Mouse (Mus musculus) megakaryocyte-erythroid progenitor cell, adult 5-6 weeks (primary cell): ENCODE results near the gene Btbd16. TPM values are rescaled to one million over a fixed set of nuclear protein-coding genes. Genes with fewer than 3 reads are reported as not detected.

Source experiments
- ATAC-seq: replicated peaks from 2 replicates; pipeline ENCODE4 v1.8.0; 2016; ENCODE audit warnings: mild to moderate bottlenecking, inconsistent platforms; ENCODE audit not compliant: severe bottlenecking, poor library complexity, low FRiP score, low TSS enrichment
- total RNA-seq, 2 experiments: library from RNA; stranded (forward) in 1 of 2; stranded (reverse) in 1 of 2; fragments of 200-1000, 215-1000 nt in 1 of 2; fragments of >200 nt in 1 of 2; fragmentation: Nextera tagmentation in 1 of 2; gene quantifications; 2 replicates each; pipeline ENCODE4 v1.2.3; 2014 to 2017

Gene Btbd16
- total RNA-seq, 2 experiments from 2014 or later, result 0.52 to 2.7 TPM

DNA sequence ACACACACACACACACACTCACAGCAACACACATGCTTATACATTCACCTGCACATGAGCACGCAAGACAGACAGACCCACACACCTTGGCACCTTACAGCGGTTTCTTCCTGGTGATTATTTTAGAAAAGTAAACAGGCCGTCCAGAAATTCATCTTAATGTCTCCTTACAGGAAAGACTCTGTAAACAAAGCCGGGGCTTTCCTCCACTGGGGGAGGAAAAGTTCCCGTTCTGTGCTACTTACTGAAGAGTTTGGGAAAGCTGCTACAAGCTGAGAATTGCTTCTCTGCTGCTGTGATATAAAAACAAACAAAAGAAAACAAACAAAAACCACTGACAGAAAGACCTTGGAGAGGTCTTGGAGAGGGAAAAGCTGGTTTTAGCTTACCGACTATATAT is 34.8 kb downstream of the Btbd16 start:
- no peak for ATAC-seq

DNA sequence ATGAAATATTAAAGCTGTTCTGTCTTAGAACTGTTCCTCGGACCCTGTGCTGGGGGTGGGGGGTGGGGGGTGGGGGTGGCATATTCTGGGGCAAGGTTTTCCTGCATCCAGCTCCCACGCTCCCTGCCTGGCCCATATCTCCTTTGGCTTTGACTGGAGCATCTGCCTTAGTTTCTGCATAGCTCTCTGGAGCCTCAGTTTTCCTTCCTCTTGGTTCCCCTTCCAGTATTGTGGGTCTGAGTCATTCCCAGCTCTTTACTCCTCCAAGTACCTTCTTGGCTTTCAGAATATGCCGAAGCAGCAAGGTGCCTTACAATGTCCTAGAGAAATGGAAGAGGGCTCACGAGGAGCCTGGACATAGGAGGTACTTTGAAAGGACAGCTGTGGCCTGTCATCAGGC is 36.4 kb downstream of the Btbd16 start:
- no peak for ATAC-seq

DNA sequence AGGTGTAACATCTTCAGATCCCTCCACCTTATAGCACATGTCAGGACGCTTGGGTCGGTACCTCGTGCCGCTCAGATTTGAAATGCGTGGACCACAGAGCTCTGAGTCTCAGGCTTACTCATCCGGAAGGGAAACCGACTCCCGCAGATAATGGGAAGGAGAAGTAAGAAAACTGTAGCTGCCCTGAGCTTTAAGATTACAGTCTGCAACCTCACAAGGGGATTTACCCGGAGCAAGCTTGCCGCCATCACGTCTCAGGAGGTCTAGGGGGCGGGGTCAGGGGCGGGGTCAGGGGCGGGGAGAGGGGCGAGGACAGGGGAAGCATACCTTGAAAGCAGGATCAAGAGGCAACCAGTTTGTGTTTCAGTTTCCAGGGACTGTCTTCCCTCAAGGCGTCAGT is 38.5 kb downstream of the Btbd16 start:
- no peak for ATAC-seq

DNA sequence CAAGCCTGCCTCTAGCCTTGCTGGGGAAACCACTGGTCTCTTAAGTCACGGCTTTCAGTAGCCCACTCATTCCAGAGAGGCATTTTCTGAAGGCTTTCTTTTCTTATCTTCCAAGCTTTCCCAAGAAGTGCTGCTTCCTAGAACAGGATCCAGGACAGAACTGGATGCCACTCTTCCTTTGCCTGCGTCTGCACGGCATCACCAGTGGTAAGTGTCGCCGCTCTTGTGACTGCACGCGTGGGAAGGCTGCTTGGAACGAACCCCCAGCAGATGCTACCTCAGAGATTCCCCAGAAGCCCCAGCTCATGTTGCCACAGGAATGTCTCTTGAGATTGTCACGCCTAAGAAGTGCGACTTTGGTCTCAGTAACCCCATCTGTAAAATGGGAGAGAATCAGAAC is 41.7 kb downstream of the Btbd16 start:
- no peak for ATAC-seq

DNA sequence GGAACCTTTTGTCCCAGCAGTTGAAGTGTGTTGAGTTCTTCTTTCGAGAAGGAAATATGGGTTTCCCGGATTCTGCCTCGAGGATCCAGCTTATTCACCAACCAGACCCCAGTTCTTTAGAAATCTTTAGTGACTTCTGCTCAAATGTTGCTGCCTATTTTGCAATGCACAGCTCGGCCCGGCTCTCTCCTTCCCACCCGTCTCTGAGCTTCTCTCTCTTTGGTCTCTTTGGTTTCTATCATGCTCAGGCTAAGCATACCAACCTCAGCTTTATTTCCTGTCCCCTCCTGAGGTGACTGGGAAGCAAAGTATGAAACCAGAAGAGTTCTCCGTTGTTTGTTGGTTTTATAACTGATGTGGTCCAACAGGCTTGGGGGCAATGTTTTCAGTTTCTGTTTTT is 42.4 kb downstream of the Btbd16 start:
- ATAC-seq, result no peak

DNA sequence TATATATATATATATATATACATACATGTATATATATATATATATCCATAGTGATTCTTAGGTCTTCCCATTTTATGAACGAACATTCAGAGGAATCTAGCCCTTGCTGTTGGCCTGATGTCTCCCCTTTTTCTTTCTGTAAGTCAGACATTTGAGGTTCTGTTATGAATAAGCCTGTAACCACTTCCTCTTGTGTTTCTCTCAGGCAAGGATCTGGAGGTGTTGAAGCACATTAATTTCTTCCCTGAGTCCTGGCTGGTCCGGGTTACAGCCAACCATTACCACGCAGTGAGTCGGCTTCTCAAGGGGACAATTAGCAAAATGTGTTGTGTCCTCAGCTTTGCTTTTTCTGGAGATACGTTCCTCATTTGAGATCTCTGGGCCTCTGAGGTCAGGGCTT is 44.9 kb downstream of the Btbd16 start:
- ATAC-seq, result no peak

DNA sequence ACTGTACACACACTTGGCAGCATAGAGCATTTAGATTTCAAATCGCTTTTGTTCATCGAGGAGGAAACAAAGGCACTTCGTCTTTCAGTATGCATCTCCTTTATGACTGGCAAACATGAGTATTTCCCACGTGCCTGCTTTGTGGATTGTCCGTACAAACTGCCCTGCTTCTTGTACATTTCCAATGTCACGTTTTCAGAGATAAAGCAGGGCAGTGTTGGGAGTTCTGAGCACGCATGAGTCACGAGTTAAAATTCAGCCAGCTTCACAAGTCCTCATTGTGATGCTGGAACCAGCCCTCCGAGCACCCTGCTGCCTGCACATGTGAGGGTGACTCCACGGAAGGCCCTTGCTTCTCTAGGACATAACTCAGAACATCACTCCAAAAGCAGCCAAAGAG is 45.8 kb downstream of the Btbd16 start:
- ATAC-seq, result no peak

DNA sequence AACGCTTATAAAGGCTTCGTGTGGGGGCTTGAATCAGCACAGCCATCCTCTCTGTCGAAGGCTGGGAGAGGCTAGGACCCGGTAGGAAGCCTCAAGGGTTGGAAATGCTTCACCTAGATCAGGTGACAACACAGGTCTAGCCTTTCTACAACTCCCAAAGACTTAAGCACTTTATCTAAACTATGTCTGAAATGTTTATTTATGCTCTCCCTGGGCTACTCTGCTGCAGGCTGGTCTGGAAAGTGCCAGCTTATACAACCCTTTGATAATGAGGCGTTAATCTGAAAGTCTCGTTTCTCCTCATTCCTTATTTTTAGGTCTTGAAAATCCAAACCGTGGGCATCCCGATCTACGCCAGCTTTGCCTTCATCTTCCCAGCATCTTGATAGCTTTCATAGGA is 50.1 kb downstream of the Btbd16 start:
- no peak for ATAC-seq

DNA sequence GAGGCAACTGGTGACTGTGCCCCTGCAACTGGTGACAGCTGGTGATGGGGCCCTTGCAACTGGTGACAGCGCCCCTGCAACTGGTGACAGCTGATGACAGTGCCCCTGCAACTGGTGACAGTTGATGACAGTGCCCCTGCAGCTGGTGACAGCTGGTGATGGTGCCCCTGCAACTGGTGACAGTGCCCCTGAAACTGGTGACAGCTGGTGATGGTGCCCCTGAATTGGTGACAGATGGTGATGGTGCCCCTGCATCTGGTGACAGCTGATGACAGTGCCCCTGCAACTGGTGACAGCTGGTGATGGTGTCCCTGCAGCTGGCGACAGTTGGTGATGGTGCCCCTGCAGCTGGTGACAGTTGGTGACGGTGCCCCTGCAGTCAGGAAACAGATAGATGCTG is 52.5 kb downstream of the Btbd16 start:
- ATAC-seq, result no peak

DNA sequence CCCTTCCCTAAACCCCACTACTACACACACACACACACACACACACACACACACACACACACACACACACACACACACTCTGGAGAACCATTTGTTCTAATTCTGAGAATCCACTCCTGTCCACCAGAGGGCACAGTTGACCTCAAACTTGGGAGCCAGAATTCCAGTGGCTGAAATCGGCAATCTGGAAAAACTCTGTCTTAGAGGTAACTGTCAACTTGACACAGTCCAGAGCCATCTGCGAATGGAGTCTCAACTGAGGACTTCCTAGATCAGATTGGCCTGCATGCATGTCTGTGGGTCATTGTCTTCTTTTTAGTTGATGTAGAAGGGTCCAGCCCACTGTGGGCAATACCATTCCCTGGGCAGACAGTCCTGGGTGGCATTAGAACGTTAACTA is 53.6 kb downstream of the Btbd16 start:
- ATAC-seq, result no peak

DNA sequence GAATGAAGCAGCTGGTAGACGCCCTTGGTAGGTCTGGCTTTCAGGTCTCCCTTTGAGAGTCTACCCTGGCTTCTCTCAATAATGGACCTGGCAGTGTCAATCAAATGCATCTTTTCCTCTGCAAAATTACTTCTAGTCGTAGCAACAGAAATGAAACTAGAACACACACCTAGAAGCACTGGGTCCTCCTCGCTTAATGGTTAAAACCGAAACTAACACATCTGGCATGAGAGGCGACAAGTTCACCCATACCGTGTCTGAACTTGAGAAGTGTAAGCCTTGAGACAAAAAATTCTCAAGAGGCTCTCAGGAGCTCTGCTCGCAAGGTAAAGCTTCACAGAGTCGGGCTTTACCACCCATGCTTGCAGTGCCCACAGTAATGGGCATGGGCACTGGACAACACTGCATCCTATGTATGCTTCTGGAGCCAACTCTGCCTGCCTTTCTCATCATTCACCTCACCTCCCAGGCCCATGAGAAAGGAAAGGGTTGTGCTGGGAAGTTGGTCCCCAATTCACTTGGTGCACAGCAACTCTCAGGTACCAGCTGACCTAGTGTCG is 54.1 kb downstream of the Btbd16 start:
- no peak for ATAC-seq

DNA sequence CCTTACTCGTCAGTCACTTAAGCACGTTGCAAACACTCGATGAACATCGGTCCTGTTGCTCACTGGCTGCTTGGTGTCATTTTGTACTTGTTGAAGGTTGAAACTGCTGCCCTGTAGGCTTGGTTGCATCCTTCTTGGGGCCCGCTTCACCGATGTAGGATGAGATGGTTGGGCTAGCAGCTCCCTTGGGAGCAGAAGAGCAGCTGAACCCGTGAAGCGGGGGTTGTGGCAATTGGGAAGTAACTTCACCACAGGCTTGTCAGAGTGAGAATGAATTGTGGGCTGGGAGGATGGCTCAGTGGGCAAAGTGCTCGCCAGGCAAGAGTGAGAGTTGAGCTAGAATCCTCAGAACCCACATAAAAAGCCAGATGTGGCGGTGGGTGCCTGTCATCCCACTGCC is 54.6 kb downstream of the Btbd16 start:
- no peak for ATAC-seq

DNA sequence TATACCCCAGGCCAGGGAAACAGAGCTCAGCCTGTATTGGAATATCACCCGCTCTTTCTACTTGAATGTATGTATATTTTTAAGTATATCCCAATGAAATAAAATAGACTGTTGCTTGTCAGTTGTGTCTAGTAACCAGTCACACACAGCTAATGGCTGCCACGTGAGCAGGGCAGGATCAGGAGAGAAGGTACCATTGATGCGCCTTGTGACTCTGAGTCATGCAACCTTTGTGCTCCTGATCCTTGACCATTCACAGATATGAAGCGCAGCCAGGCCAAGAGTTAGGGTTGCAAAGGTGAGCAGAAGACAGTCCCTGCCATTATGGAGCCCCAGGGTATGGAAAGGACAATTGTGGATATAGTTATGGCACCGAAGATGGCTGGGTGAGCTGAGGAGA is 57.7 kb downstream of the Btbd16 start:
- ATAC-seq, result no peak

DNA sequence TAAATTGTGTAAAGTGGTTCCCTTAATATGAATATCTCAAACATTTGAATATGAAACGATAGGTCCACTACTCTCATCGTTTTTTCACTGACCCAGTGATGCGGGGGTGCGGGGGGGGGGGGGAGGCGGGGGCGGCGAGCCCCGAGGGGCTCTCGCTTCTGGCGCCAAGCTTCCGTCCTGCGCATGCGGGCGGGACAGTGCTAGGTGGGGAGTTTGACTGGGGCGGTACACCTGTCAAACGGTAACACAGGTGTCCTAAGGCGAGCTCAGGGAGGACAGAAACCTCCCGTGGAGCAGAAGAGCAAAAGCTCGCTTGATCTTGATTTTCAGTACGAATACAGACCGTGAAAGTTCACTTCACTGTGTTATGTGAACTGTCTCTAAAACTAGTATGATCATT is 60.4 kb downstream of the Btbd16 start:
- ATAC-seq, result peak; percentile 100

DNA sequence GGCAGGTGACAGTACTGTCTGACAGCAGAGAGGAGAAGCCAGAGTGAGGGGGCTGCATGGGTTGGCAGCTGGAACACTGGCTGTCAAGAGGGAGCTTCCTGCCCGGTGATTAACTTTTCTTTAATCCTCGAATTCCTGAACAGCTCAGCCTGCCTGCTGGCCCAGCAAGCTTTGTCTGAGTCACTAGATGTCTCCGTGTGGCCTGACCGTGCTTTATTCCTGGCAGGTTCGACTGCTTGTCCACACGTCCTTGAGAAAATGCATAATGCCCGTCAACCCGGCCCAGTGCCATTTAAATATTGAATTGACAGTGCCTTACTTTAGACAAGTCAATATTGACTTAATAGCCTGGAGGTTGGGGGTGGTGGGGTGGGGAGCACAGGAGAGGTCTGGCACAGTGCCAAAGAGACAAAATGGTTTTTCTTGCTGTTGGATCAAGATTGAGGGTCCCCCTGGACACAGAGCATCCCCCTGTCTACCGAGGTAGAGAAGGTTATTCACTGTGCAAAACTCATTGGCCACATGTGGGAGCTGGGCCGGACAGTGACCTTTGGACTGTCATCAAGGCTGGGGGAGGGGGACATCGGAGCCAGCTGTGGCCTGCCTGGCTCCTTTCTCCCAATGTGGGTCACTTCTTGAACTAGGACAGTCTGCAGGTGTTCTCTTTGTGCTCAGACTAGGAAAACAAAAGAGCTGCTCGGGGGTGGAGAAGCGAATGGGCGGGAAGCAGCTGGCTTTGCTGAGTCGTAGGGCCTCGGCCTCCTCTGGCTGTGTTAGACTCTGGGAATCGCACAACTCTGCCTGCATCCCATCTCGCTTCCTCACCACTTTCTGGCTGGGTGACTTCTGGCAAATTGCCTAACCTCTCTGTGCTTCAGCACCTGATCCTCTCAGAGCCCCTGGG is 61.3 kb downstream of the Btbd16 start:
- ATAC-seq, result no peak

DNA sequence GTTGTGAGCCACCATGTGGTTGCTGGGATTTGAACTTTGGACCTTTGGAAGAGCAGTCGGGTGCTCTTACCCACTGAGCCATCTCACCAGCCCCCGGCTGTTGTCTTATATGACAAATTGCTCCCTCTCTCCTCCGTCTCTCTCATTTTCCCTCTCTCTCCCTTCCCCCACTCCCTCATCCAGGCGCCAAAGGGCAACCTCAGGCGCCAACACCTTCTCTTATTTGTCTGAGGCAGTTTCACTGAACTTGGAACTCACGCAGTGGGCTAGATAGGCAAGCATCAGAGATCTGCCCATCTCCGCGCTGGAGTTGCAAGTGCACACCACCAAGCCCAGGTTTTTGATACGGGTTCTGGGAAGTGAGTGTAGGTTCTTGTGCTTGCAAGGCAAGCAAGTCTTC is 62.2 kb downstream of the Btbd16 start:
- ATAC-seq, result no peak

DNA sequence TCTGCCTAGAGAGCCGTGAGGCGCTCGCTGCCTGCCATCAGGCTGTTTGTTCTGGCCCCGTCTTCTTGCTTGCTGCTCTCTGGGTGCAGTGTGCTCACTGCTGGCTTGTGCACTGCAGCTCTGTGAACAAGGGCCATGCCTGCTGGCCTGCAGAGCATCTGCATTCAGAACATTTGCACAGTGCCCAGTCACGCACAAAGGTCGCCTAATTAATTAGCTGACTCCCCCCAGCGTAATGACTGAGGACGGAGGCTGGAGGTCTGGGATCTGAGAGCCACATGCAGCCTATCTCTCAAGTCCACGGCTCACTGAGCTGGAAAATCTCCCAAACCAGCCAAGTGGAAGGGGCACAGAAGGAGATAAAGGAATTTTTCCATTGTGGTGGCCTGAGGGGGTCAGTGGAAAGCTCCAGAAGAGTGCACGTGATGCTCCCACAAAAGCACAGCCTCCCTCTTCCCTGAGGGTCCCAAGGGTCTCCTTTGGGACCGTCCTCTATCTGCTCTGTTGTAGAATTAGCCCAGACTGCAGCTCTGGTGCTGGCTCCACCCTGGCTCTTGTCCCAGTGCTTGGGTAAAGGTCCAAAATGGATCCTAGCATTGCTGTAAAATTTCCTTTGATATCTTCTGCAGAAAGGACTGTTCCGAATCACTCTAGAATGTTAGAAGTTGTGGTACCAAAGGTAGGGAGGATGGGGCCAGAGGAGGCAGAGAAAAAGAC is 64.2 kb downstream of the Btbd16 start:
- ATAC-seq, result no peak

DNA sequence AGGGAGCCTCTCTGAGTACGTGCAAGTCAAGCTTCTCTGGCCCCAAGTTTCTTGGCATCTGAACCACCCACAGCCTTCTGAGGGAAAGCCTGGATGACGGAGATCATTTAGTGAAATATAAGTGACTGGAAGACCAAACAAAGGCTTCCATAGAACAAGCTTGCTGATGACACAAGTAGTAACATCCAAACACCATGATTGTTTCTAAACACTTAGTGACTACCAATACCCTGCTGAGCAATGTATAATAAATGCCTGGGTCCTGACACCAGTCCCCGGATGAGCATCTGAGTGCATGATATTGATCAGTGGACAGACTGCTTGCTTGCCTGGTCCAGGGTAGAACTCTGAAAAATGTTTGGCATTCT is 64.8 kb downstream of the Btbd16 start:
- ATAC-seq, result no peak

DNA sequence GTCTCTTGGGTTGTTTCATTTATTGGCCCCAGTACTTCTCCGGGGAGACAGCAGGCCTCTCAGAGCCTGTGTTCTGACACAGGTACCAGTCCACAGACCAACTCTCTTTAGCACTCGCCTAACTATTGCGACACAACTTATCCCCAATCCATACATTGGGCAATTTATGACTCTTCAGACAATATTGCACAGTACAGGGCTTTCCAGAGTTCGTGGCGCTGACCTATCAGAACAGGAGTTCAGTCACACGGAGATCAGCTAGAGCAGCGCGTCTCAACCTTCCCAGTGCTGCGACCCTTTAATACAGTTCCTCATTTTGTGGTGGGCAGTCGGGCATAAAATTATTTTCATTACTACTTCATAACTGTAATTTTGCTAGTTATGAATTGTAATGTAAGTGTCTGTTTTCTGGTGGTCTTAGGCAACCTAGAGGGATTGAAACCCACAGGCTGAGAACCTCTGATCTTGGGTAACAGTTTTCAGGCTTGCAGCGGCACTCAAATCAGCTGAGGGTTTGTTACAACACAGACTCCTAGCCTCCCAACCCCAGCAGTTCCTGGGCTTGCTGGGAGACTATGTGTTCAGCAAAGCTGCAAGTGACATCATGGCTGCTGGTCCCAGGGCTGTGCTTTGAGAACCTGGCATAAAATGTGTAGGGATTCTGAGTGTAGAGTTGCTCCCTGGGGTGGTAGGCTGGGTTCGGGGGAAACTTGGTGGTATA is 65.7 kb downstream of the Btbd16 start:
- no peak for ATAC-seq

DNA sequence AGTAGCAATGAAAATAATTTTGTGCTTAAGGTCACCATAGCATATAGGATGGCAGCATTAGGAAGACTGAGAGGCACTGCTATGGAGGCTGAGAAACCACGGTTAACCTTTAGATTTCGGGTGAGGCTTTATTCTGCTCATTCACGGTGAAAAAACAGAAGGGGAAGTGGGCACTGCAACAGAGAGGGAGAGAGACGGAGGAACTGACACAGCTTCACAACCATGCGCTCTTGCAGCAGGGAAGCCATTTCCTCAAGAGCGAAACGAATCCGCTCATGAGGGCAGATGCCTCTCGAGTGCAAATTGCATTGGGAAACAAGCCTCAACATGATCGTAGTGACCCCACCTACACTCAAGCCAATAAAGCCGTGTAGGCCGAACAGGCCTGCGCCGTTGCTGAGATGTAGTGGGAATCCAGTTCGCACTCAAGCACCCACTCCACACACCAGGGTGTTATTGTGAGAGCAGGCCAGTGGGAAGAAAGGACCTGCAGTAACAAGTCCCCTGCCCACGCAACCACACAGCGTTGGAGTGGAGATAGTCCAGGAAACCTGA is 73.4 kb downstream of the Btbd16 start:
- ATAC-seq, result no peak
